Comparison of ENCODE assay signal across 22 mouse cellular contexts in genomic region chr3:152583033-152583432, GRCm38 (mm10).
DNase-seq lines count a peak whose midpoint lies in the region; TF ChIP-seq lines count a peak whose summit lies in the region.
"Had no signal": no experiment of that assay in that cellular context is flagged by ENCODE, and none has a peak within 500 bp of the region (broad histone marks: within the 10 kb centered on the region; RNA-seq: fewer than 3 reads in every experiment).

No protein-coding gene starts in this region.

- in situ Hi-C loops in CH12.LX (cut with MboI; ENCODE audit: low pct_ligation_motif_present, low pct_unique_long_range_greater_than_20kb, low sequenced_read_pairs): no loop called here
- in situ Hi-C loops in ES-E14 (cut with MboI; ENCODE audit: low sequenced_read_pairs in 2 of 2, unreplicated experiment in 2 of 2): no loop called here

- intact Hi-C loops in heart, adult 2 months (cut with DNase I): no loop called here
- intact Hi-C loops in left cerebral cortex, postnatal 4 days (cut with DNase I): no loop called here

- DNase-seq in heart, adult 11 months: peak; percentile 30
- no peak for DNase-seq in heart, adult 2 months
- DNase-seq in CH12.LX (ENCODE audit: extremely low read depth) (no peak), ES-E14 (ENCODE audit: low read depth, low spot score) (no peak), MEL (ENCODE audit: low read depth, low spot score) (no peak)
- no peak for DNase-seq in left cerebral cortex, postnatal 4 days
- no peak for DNase-seq in gastrocnemius, adult 8-10 months (ENCODE audit: low spot score in 2 of 2)
- DNase-seq in ovary, postnatal 36 days (ENCODE audit: low spot score): no peak
- DNase-seq: adrenal gland, adult 2 months; adrenal gland, adult 8-10 months; adrenal gland, postnatal 10 days; adrenal gland, postnatal 14 days; adrenal gland, postnatal 25 days; adrenal gland, postnatal 36 days; B cell, adult 2 months; cerebellum, adult 11 months; cerebellum, adult 11-12 months; cerebellum, adult 18-20 months; cerebellum, adult 2 months; cerebellum, adult 8-10 months had no signal

- H3K36me3 ChIP-seq in heart, adult 2 months (ENCODE audit: control insufficient read depth, insufficient read depth, low read length): no peaks in the 10 kb centered on the region
- H3K36me3 ChIP-seq in CH12.LX (replicated peaks in 1 of 2; ENCODE audit: control insufficient read depth in 1 of 2, insufficient read depth in 1 of 2, low read length in 1 of 2): no peaks in the 10 kb centered on the region
- H3K36me3 ChIP-seq in ES-E14 (ENCODE audit: control insufficient read depth, insufficient read depth, low read length, poor library complexity, severe bottlenecking): no peaks in the 10 kb centered on the region
- no peaks in the 10 kb centered on the region; a peak in 1 of 4 replicates for H3K36me3 ChIP-seq in MEL (ENCODE audit: control insufficient read depth in 1 of 2, insufficient read depth in 2 of 2, low read length in 2 of 2)
- H3K36me3 ChIP-seq: G1E had no signal

- no peaks in the 10 kb centered on the region for H3K79me2 ChIP-seq in heart, adult 2 months (replicated peaks; ENCODE audit: control insufficient read depth, insufficient read depth, low read length)
- H3K79me2 ChIP-seq in CH12.LX (replicated peaks; ENCODE audit: control insufficient read depth, extremely low read depth, insufficient read depth, poor library complexity, severe bottlenecking) (no peaks in the 10 kb centered on the region), MEL (ENCODE audit: control insufficient read depth, insufficient read depth, low read length, poor library complexity) (no peaks in the 10 kb centered on the region)

- no peak overlapping the region for H3K9ac ChIP-seq in heart, adult 2 months (ENCODE audit: low read depth, low read length)
- H3K9ac ChIP-seq in CH12.LX (ENCODE audit: insufficient read depth, low read depth): no peak overlapping the region
- no peak overlapping the region for H3K9ac ChIP-seq in ES-E14 (ENCODE audit: insufficient read depth, low read depth, low read length, poor library complexity, severe bottlenecking)
- no peak overlapping the region for H3K9ac ChIP-seq in MEL (ENCODE audit: control insufficient read depth, low read depth, low read length, poor library complexity, severe bottlenecking)

- no peak for TF ChIP-seq EP300 in heart, adult 2 months (IDR thresholded peaks at IDR 0.05; ENCODE audit: insufficient read depth, low read depth, low read length)
- TF ChIP-seq EP300 in CH12.LX (IDR thresholded peaks at IDR 0.05; ENCODE audit: low read length) (no peak), MEL (IDR thresholded peaks at IDR 0.05; ENCODE audit: low read depth in 1 of 2, low read length in 2 of 2) (no peak)

- TF ChIP-seq RAD21 in CH12.LX (IDR thresholded peaks at IDR 0.05; ENCODE audit: low read depth, low read length): no peak
- no peak for TF ChIP-seq RAD21 in MEL (IDR thresholded peaks at IDR 0.05; ENCODE audit: low read depth, low read length)

- no peaks in the 10 kb centered on the region for H3K27me3 ChIP-seq in heart, adult 2 months (ENCODE audit: control insufficient read depth, insufficient read depth, low read length)
- H3K27me3 ChIP-seq in CH12.LX (replicated peaks) (no peaks in the 10 kb centered on the region), MEL (ENCODE audit: control insufficient read depth in 1 of 2, insufficient read depth in 2 of 2, low read length in 2 of 2) (peaks cover 2 to 4% of the 10 kb centered on the region in 2 experiments; a peak in 3 of 4 replicates)
- H3K27me3 ChIP-seq: Patski had no signal

- no peak overlapping the region for H3K27ac ChIP-seq in heart, adult 2 months
- H3K27ac ChIP-seq in CH12.LX (ENCODE audit: insufficient read depth, low read depth): no peak overlapping the region
- H3K27ac ChIP-seq in ES-E14 (ENCODE audit: insufficient read depth, low read depth, low read length, poor library complexity, severe bottlenecking): no peak overlapping the region
- H3K27ac ChIP-seq in MEL (ENCODE audit: control insufficient read depth, low read depth, low read length): no peak overlapping the region

- no peaks in the 10 kb centered on the region for H3K4me1 ChIP-seq in heart, adult 2 months (ENCODE audit: control insufficient read depth, insufficient read depth, low read length)
- H3K4me1 ChIP-seq in CH12.LX (ENCODE audit: control insufficient read depth in 1 of 2, insufficient read depth in 2 of 2) (peaks cover 4 to 10% of the 10 kb centered on the region in 2 experiments), ES-E14 (ENCODE audit: control insufficient read depth in 2 of 2, insufficient read depth in 2 of 2, low read length in 2 of 2, poor library complexity in 1 of 2) (no peaks in the 10 kb centered on the region), MEL (ENCODE audit: control insufficient read depth in 1 of 2, insufficient read depth in 2 of 2, low read length in 2 of 2) (peaks cover 0 to 7% of the 10 kb centered on the region in 2 experiments; a peak in 2 of 4 replicates)

- TF ChIP-seq POLR2A in heart, adult 2 months (IDR thresholded peaks at IDR 0.05; ENCODE audit: insufficient read depth, low read depth, low read length): no peak
- TF ChIP-seq POLR2A in CH12.LX (IDR thresholded peaks at IDR 0.05; ENCODE audit: low read depth, low read length) (no peak), MEL (IDR thresholded peaks at IDR 0.05; ENCODE audit: control insufficient read depth in 1 of 2, insufficient read depth in 1 of 2, low read depth in 1 of 2, low read length in 2 of 2, poor library complexity in 1 of 2) (no peak)

- no peak overlapping the region for H3K4me2 ChIP-seq in CH12.LX (ENCODE audit: insufficient read depth, low read depth, poor library complexity, severe bottlenecking)

- dilution Hi-C loops in CH12.LX (cut with MboI; ENCODE audit: extremely low pct_ligation_motif_present, extremely low pct_unique_long_range_greater_than_20kb, low sequenced_read_pairs): no loop called here

- H3K4me3 ChIP-seq in heart, adult 2 months: no peak overlapping the region
- no peak overlapping the region for H3K4me3 ChIP-seq in CH12.LX (replicated peaks in 1 of 3; ENCODE audit: low read depth in 2 of 3, low read length in 2 of 3, poor library complexity in 1 of 3)
- H3K4me3 ChIP-seq in ES-E14 (ENCODE audit: insufficient read depth in 1 of 2, low read depth in 1 of 2, low read length in 2 of 2, poor library complexity in 1 of 2, severe bottlenecking in 1 of 2): no peak overlapping the region
- H3K4me3 ChIP-seq in MEL (ENCODE audit: control insufficient read depth in 1 of 2, insufficient read depth in 1 of 2, low read depth in 2 of 2, low read length in 2 of 2): no peak overlapping the region

- H3K9me3 ChIP-seq in CH12.LX (replicated peaks; ENCODE audit: low read length): no peaks in the 10 kb centered on the region
- H3K9me3 ChIP-seq in ES-E14 (ENCODE audit: control insufficient read depth, insufficient read depth, low read depth, low read length): no peaks in the 10 kb centered on the region
- H3K9me3 ChIP-seq in MEL (replicated peaks; ENCODE audit: insufficient read depth, low read length): no peaks in the 10 kb centered on the region
- H3K9me3 ChIP-seq: G1E had no signal

- TF ChIP-seq CTCF in heart, adult 2 months (IDR thresholded peaks at IDR 0.05): no peak
- no peak for TF ChIP-seq CTCF in CH12.LX (conservative IDR thresholded peaks at IDR 0.05 in 1 of 2, IDR thresholded peaks at IDR 0.05 in 1 of 2; ENCODE audit: low read depth in 2 of 2, low read length in 2 of 2)
- no peak for TF ChIP-seq CTCF in MEL (IDR thresholded peaks at IDR 0.05 in 2 of 3, conservative IDR thresholded peaks at IDR 0.05 in 1 of 3; ENCODE audit: control insufficient read depth in 1 of 3, insufficient read depth in 1 of 3, low read depth in 2 of 3, low read length in 3 of 3, poor library complexity in 1 of 3, severe bottlenecking in 1 of 3)

TF ChIP-seq in CH12.LX, 34 proteins besides CTCF, POLR2A, EP300 and RAD21:
- TF ChIP-seq MAFK (IDR thresholded peaks at IDR 0.05; ENCODE audit: insufficient replicate concordance, low read length) (peak; percentile 98), SMC3 (IDR thresholded peaks at IDR 0.05; ENCODE audit: low read depth, low read length) (no peak)

TF ChIP-seq in ES-E14, 5 proteins besides CTCF, POLR2A, EP300 and RAD21:
- TF ChIP-seq MAFK (IDR thresholded peaks at IDR 0.05; ENCODE audit: insufficient read depth, low read depth, low read length) (peak; percentile 95), ZNF384 (IDR thresholded peaks at IDR 0.05; ENCODE audit: low read depth, low read length) (no peak)

TF ChIP-seq in MEL, 35 proteins besides CTCF, POLR2A, EP300 and RAD21:
- no peak for TF ChIP-seq JUND (IDR thresholded peaks at IDR 0.05; ENCODE audit: low read depth, low read length)
- no peak for TF ChIP-seq ETS1 (IDR thresholded peaks at IDR 0.05; ENCODE audit: low read depth, low read length)
- peak; percentile 86 for TF ChIP-seq MAFK (IDR thresholded peaks at IDR 0.05; ENCODE audit: borderline replicate concordance, low read depth, low read length)
